Mouse (Mus musculus) cerebellum, adult 9-11 months (tissue): ENCODE results near the gene Atg2a.
"Not testable (repeated sequence)": the region's sequence is repeated elsewhere in the genome, so short reads cannot be mapped to it uniquely, and the experiment has no call there.

ENCODE experiments used
- DNase-seq: peaks from one replicate; pipeline ENCODE4 v3.0.0; 2022

The Atg2a gene

GRCm38 (mm10) chr19:6296551-6297210, 55.2 kb downstream of the Atg2a start:
- DNase-seq: no peak

- DNase-seq: no peak
Observed at GRCm38 (mm10) chr19:6297641-6298040, 56.2 kb downstream of the Atg2a start.

GRCm38 (mm10) chr19:6299003-6299402, 57.5 kb downstream of the Atg2a start:
- DNase-seq: no peak

GRCm38 (mm10) chr19:6299450-6300267, 58.2 kb downstream of the Atg2a start:
- no peak for DNase-seq

GRCm38 (mm10) chr19:6300402-6300841, 59.0 kb downstream of the Atg2a start:
- DNase-seq: peak; percentile 62

GRCm38 (mm10) chr19:6302114-6302513, 60.6 kb downstream of the Atg2a start:
- DNase-seq: no peak

GRCm38 (mm10) chr19:6302522-6302921, 61.1 kb downstream of the Atg2a start:
- DNase-seq: peak; percentile 95

GRCm38 (mm10) chr19:6303831-6304230, 62.4 kb downstream of the Atg2a start:
- peak; percentile 75 for DNase-seq

- peak; percentile 92 for DNase-seq
Observed at GRCm38 (mm10) chr19:6304787-6305516, 63.5 kb downstream of the Atg2a start.

- peak; percentile 67 for DNase-seq
Observed at GRCm38 (mm10) chr19:6305517-6306115, 64.1 kb downstream of the Atg2a start.

GRCm38 (mm10) chr19:6306137-6306551, 64.7 kb downstream of the Atg2a start, which contains the start of gene Cdc42bpg:
TSS of gene Cdc42bpg (plus strand) at chr19:6306456.
- peak; percentile 93 for DNase-seq

- peak; percentile 84 for DNase-seq
Observed at GRCm38 (mm10) chr19:6306586-6306985, 65.1 kb downstream of the Atg2a start.

- DNase-seq: peak; percentile 83
Observed at GRCm38 (mm10) chr19:6307733-6308531, 66.5 kb downstream of the Atg2a start.

- DNase-seq: peak; percentile 78
Observed at GRCm38 (mm10) chr19:6310181-6310580, 68.7 kb downstream of the Atg2a start.

- not testable (repeated sequence) for DNase-seq
Observed at GRCm38 (mm10) chr19:6311783-6312182, 70.3 kb downstream of the Atg2a start.
